Mouse (Mus musculus) spleen, embryonic (tissue): ENCODE results near the gene Sptbn1.

Source experiments
- CTCF ChIA-PET: fragments of 350-600 bp; sonication (Branson Sonifier 250); formaldehyde crosslinking; loops from one replicate; lab custom pipeline; 2022; lab: Charles Lee

Sptbn1 gene

GRCm38 (mm10) chr11:30134058-30134457, 133.9 kb downstream of the Sptbn1 start:
- CTCF ChIA-PET = no interaction called here

GRCm38 (mm10) chr11:30132581-30132980, 135.4 kb downstream of the Sptbn1 start:
- CTCF ChIA-PET = no interaction called here

- CTCF ChIA-PET = no interaction called here
Measured at GRCm38 (mm10) chr11:30131640-30132039, 136.3 kb downstream of the Sptbn1 start.

- CTCF ChIA-PET = no interaction called here
Measured at GRCm38 (mm10) chr11:30129339-30129738, 138.6 kb downstream of the Sptbn1 start.

GRCm38 (mm10) chr11:30126840-30127239, 141.1 kb downstream of the Sptbn1 start:
- CTCF ChIA-PET = no interaction called here

GRCm38 (mm10) chr11:30118038-30118437, 149.9 kb downstream of the Sptbn1 start:
- CTCF ChIA-PET = no interaction called here

GRCm38 (mm10) chr11:30113631-30114030, 154.3 kb downstream of the Sptbn1 start:
- CTCF ChIA-PET = no interaction called here

- CTCF ChIA-PET = no interaction called here
Measured at GRCm38 (mm10) chr11:30110634-30111033, 157.3 kb downstream of the Sptbn1 start.

GRCm38 (mm10) chr11:30104177-30104576, 163.8 kb downstream of the Sptbn1 start:
- CTCF ChIA-PET = no interaction called here

GRCm38 (mm10) chr11:30102594-30102993, 165.4 kb downstream of the Sptbn1 start:
- CTCF ChIA-PET = no interaction called here

GRCm38 (mm10) chr11:30101796-30102195, 166.2 kb downstream of the Sptbn1 start:
- CTCF ChIA-PET = interaction anchor here (0.8 kb wide), 1 partner anchor 16 kb away, joined by 4 read pairs; no protein-coding TSS in a partner anchor

GRCm38 (mm10) chr11:30101162-30101561, 166.8 kb downstream of the Sptbn1 start:
- CTCF ChIA-PET = interaction anchor here (0.8 kb wide), 1 partner anchor 16 kb away, joined by 4 read pairs; no protein-coding TSS in a partner anchor

- CTCF ChIA-PET = no interaction called here
Measured at GRCm38 (mm10) chr11:30099916-30100315, 168.1 kb downstream of the Sptbn1 start.

- CTCF ChIA-PET = no interaction called here
Measured at GRCm38 (mm10) chr11:30095212-30095773, 172.7 kb downstream of the Sptbn1 start.

- CTCF ChIA-PET = no interaction called here
Measured at GRCm38 (mm10) chr11:30091892-30092291, 176.1 kb downstream of the Sptbn1 start.

- CTCF ChIA-PET = no interaction called here
Measured at GRCm38 (mm10) chr11:30085114-30085513, 182.9 kb downstream of the Sptbn1 start.

- CTCF ChIA-PET = no interaction called here
Measured at GRCm38 (mm10) chr11:30057299-30057698, 210.7 kb downstream of the Sptbn1 start.
